Mouse (Mus musculus): ENCODE data around the gene Cks1b. TPM values are rescaled to one million over a fixed set of nuclear protein-coding genes. Genes with fewer than 3 reads are reported as not detected.

The Cks1b gene
- polyA plus RNA-seq, 1 experiment: not detected

DNA sequence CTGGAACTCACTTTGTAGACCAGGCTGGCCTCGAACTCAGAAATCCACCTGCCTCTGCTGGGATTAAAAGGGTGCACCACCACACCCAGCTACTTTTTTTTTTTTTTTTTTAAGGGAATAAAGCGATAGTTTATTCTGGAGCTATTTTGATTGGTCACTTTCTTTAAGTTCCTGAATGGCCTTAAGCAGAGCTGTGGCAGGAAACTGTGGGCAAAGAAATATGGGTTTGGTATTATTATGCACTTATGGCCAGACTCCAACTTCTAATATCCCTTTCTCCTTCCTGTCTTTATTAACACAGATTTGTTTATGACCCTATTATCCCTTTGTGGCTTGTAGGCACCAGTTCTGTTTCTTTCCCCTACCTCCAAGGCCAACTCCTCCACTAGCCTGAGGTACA, 2.2 kb upstream of the Cks1b start:
- 78% methylated on average over 2 of the region's 2 CpGs for WGBS
- H3K27ac ChIP-seq (ENCODE audit: insufficient read depth, low read depth, low read length): no peak overlapping the region

DNA sequence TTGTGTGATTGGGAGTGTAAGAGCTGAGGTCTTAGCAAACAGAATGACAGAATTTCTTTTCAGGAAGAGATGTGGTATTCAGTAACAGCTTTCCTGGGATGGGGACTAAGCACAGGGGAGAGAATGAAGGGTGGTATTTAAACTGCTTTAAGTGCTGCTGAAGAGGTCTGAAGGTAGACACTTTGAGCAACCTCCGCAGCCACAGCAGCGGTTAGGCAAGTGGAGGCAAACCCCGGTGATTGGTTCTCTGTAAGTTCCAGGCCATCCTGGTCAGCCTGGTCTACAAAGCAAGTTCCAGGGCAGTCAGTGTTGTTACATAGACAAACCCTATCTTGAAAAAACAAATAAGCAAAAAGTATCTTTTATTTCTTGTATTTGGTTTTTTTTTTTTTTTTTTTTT, 1.8 kb upstream of the Cks1b start:
- no peak overlapping the region for H3K27ac ChIP-seq (ENCODE audit: insufficient read depth, low read depth, low read length)
- WGBS: 50% methylated on average over 3 of the region's 3 CpGs
- H3K4me3 ChIP-seq (ENCODE audit: insufficient read depth, low read depth, low read length): no peak overlapping the region

More for the DNA sequence above, 2.2 kb upstream of the Cks1b start:
- H3K4me1 ChIP-seq (ENCODE audit: control insufficient read depth, insufficient read depth, low read length): peaks cover 17% of the 10 kb centered on the region
- H3K4me3 ChIP-seq (ENCODE audit: insufficient read depth, low read depth, low read length): no peak overlapping the region
- TF ChIP-seq CTCF (IDR thresholded peaks at IDR 0.05; ENCODE audit: insufficient read depth, low read depth, low read length): no peak
- no peak for TF ChIP-seq POLR2A (IDR thresholded peaks at IDR 0.05; ENCODE audit: insufficient read depth, low read depth, low read length)

DNA sequence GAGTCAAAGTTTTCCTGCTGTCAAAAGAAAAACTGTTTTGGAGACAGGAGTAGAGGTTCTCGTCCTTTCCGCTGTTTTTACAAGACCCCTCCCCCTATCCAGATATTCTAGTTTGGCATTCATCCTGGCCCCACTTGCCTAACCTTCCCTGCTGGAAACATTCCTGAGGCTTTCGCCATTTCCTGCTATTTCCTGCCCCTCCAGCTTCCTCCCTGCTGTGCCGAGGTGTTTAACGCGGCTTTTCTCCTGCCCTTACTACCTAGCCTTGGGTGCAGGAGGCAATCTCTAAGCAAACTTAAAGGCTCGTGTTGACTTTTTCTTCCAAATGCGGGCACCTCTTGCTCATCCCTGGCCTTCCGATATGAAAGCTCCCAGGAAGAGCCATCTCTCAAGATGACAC, 1.4 kb upstream of the Cks1b start:
- WGBS: 10% methylated on average over 9 of the region's 9 CpGs
- Histone ChIP-seq H3K4me3 (ENCODE audit: insufficient read depth, low read depth, low read length) (peak overlapping the region; percentile 61; the same call in 1 of the 2 replicates), H3K4me1 (ENCODE audit: control insufficient read depth, insufficient read depth, low read length) (peaks cover 17% of the 10 kb centered on the region), H3K27ac (ENCODE audit: insufficient read depth, low read depth, low read length) (0 out of 2 replicates have a peak overlapping the region, but pooled peaks have one; percentile 68)
- TF ChIP-seq CTCF (IDR thresholded peaks at IDR 0.05; ENCODE audit: insufficient read depth, low read depth, low read length) (no peak), POLR2A (IDR thresholded peaks at IDR 0.05; ENCODE audit: insufficient read depth, low read depth, low read length) (no peak)

More for the DNA sequence above, 1.8 kb upstream of the Cks1b start:
- TF ChIP-seq CTCF (IDR thresholded peaks at IDR 0.05; ENCODE audit: insufficient read depth, low read depth, low read length) (no peak), POLR2A (IDR thresholded peaks at IDR 0.05; ENCODE audit: insufficient read depth, low read depth, low read length) (no peak)
- H3K4me1 ChIP-seq (ENCODE audit: control insufficient read depth, insufficient read depth, low read length): peaks cover 17% of the 10 kb centered on the region

GRCm38 (mm10) chr3:89418861-89419250, 673 bp upstream of the Cks1b start:
- Histone ChIP-seq H3K4me3 (ENCODE audit: insufficient read depth, low read depth, low read length) (peak overlapping the region; percentile 61), H3K4me1 (ENCODE audit: control insufficient read depth, insufficient read depth, low read length) (peaks cover 17% of the 10 kb centered on the region), H3K27ac (ENCODE audit: insufficient read depth, low read depth, low read length) (peak overlapping the region; percentile 68)
- under 1% methylated on average over 16 of the region's 16 CpGs for whole genome bisulfite sequencing
- TF ChIP-seq CTCF (IDR thresholded peaks at IDR 0.05; ENCODE audit: insufficient read depth, low read depth, low read length) (no peak), POLR2A (IDR thresholded peaks at IDR 0.05; ENCODE audit: insufficient read depth, low read depth, low read length) (peak; percentile 14; the same call in 1 of the 2 replicates)

GRCm38 (mm10) chr3:89417840-89418169, 378 bp downstream of the Cks1b start:
- peak overlapping the region; percentile 61 for H3K4me3 ChIP-seq (ENCODE audit: insufficient read depth, low read depth, low read length)
- H3K27ac ChIP-seq (ENCODE audit: insufficient read depth, low read depth, low read length): no peak overlapping the region
- no peak for TF ChIP-seq CTCF (IDR thresholded peaks at IDR 0.05; ENCODE audit: insufficient read depth, low read depth, low read length)
- no peak for TF ChIP-seq POLR2A (IDR thresholded peaks at IDR 0.05; ENCODE audit: insufficient read depth, low read depth, low read length)
- WGBS: under 1% methylated on average over 20 of the region's 20 CpGs
- H3K4me1 ChIP-seq (ENCODE audit: control insufficient read depth, insufficient read depth, low read length): peaks cover 17% of the 10 kb centered on the region

DNA sequence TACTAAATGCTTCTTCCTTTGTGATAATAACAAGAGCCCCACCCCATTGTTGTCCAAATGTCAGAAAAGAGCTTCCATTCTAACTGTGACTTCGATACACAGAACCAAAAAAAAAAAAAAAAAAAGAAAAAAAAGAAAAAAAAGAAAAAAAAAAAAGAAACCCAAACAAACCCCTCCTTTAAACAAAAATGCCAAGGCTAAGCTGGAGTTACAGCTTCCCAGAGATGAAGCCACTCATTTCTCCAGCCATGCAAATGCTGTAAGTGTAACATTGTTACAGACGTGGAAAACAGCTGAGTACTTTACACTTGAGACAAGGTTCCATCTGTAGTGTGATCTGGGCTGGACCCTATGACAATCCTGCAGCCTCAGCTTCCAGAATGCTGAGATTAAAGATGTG, 1.1 kb downstream of the Cks1b start:
- no peak overlapping the region for H3K4me3 ChIP-seq (ENCODE audit: insufficient read depth, low read depth, low read length)
- WGBS: 21% methylated on average over 2 of the region's 2 CpGs
- no peak for TF ChIP-seq POLR2A (IDR thresholded peaks at IDR 0.05; ENCODE audit: insufficient read depth, low read depth, low read length)
- no peak for TF ChIP-seq CTCF (IDR thresholded peaks at IDR 0.05; ENCODE audit: insufficient read depth, low read depth, low read length)
- H3K4me1 ChIP-seq (ENCODE audit: control insufficient read depth, insufficient read depth, low read length): peaks cover 16% of the 10 kb centered on the region
- H3K27ac ChIP-seq (ENCODE audit: insufficient read depth, low read depth, low read length): no peak overlapping the region

DNA sequence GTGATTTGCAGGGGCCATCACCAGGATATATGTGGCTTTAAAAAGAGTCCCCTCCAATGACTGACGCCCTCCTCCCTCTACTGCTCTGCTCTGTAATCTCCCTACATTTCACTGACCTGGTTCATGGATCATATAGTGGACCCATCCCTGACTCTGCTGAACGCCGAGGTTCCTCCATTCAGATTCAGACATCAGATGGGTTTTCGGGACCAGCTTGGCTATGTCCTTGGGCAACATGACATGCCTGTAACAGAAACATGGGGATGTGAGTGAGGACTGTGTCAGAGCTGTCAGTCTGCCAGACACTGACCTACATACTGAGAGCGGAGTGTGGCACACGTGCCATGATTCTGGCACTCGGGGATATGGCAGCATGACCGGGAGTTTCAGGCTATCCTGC, 2.0 kb downstream of the Cks1b start:
- Histone ChIP-seq H3K4me1 (ENCODE audit: control insufficient read depth, insufficient read depth, low read length) (peaks cover 8% of the 10 kb centered on the region), H3K4me3 (ENCODE audit: insufficient read depth, low read depth, low read length) (no peak overlapping the region), H3K27ac (ENCODE audit: insufficient read depth, low read depth, low read length) (no peak overlapping the region)
- WGBS: 92% methylated on average over 8 of the region's 8 CpGs
- no peak for TF ChIP-seq CTCF (IDR thresholded peaks at IDR 0.05; ENCODE audit: insufficient read depth, low read depth, low read length)
- TF ChIP-seq POLR2A (IDR thresholded peaks at IDR 0.05; ENCODE audit: insufficient read depth, low read depth, low read length): no peak

DNA sequence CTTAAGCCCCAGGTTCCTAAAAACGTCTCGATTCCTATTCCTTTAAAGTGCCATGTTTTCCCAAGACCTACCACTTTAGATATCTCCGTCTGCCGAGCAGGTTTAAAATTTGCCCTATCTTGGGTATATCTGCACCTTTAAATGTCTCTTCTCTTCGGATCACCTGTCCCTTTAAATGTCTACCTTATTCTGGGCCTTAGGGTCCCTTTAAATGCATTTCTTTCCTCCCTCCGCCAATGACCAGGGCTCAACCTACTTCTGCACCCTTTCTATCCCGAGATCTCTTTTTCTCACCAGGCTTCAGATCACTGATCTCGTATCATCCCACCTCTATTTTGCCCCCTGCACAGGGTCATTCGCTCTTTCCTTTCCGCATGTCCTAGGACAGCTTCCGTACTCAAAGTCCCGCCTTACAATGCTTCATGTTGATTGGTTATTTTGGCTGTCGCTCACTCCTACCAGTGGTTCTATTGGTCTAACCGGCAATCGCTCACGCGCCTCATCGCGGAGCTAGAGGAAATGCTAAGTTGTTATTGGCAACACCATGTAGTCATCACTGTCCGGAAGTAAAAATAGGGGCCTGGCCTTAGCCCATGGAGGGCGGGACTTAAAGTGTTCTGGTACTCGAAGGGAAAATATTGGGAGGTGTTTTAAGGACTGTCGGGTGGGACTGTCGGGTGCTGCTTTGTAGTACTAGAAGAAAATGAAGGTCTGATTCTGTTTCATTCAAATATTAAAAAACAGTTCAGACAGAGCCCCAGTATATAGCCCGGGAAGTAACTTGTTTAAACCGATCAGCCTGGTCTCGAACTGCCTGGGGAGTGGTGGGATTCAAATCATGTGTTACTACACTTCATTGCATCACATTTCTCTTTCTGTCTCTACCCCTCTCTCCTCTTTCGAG, 6.4 kb downstream of the Cks1b start, which contains the start of gene Flad1:
Gene Flad1, minus strand, starts transcription at position 381 of the 904 bp plus-strand sequence.
- H3K4me1 ChIP-seq (ENCODE audit: control insufficient read depth, insufficient read depth, low read length): peaks cover 15% of the 10 kb centered on the region
- TF ChIP-seq POLR2A (IDR thresholded peaks at IDR 0.05; ENCODE audit: insufficient read depth, low read depth, low read length) (no peak), CTCF (IDR thresholded peaks at IDR 0.05; ENCODE audit: insufficient read depth, low read depth, low read length) (no peak)
- peak within 1 kb of the TSS; percentile 87 for H3K27ac ChIP-seq (ENCODE audit: insufficient read depth, low read depth, low read length)
- H3K4me3 ChIP-seq (ENCODE audit: insufficient read depth, low read depth, low read length): peak within 1 kb of the TSS; percentile 62
- WGBS: 3% methylated on average over 28 of the region's 28 CpGs

DNA sequence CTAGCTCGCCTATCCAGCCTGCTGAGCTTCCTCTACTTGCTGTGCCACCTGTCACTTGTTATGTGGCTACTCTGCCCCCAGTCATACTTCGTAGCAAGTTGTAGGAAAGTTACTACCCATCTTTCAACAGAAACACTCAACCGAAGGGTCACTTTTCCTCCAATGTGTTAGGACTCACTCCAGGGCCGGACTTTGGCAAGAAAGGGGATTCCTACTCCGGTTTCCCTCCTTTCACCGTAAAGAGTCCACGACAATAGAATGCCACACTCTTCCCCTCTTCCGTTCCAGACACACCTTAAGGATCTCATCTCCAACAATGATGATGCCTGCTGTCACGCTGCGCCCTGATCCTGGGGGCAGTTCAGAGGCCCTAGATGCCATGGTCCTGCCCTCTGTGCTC, 7.3 kb downstream of the Cks1b start:
- peak overlapping the region; percentile 62 for H3K4me3 ChIP-seq (ENCODE audit: insufficient read depth, low read depth, low read length)
- peaks cover 15% of the 10 kb centered on the region for H3K4me1 ChIP-seq (ENCODE audit: control insufficient read depth, insufficient read depth, low read length)
- TF ChIP-seq CTCF (IDR thresholded peaks at IDR 0.05; ENCODE audit: insufficient read depth, low read depth, low read length) (no peak), POLR2A (IDR thresholded peaks at IDR 0.05; ENCODE audit: insufficient read depth, low read depth, low read length) (no peak)
- WGBS: 75% methylated on average over 10 of the region's 10 CpGs
- no peak overlapping the region for H3K27ac ChIP-seq (ENCODE audit: insufficient read depth, low read depth, low read length)
